Mouse (Mus musculus): ENCODE measurements around the gene Hsf2.

DNA sequence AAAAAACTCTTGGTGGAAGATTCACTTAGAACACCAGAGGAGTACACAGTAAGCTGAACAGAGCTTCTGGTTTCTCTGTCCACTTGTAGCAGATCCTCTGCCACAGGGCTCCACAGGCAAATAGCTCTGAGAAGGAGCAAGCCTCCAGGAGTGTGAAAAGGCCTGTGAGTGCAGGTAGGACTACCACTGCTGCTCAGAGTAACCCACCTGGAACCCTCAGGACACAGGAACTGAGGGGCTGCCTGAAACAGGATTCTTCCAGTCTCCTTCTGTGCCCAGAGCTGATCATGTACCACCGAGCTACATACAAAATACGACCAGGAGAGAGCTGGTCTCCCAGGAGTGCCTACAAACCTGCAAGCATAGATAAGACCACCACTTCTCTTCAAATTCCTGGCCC, 48.3 kb upstream of the Hsf2 start:
- TF ChIP-seq POLR2A (IDR thresholded peaks at IDR 0.05; ENCODE audit: borderline replicate concordance, extremely low read depth, insufficient read depth, insufficient read length, poor library complexity, severe bottlenecking): no peak
- no peak for TF ChIP-seq CTCF (IDR thresholded peaks at IDR 0.05; ENCODE audit: borderline replicate concordance, extremely low read depth, insufficient read depth, insufficient read length)
